Mouse (Mus musculus): ENCODE results near the gene Srsf11. TPM values are rescaled to one million over a fixed set of nuclear protein-coding genes. Genes with fewer than 3 reads are reported as not detected.

The Srsf11 gene
- polyA plus RNA-seq, 1 experiment from 2014 or later = 374 TPM

Other genes starting within 250 kb of the Srsf11 start
- 10.3 and 11.0 TPM in 2 replicates for gene Cth, start 111.6 kb downstream of the Srsf11 start, polyA plus RNA-seq (2014; fragmentation: Nextera tagmentation; extraction: Ambion mirVana)
- gene Ankrd13c, start 89.4 kb downstream of the Srsf11 start, polyA plus RNA-seq (2014; fragmentation: Nextera tagmentation; extraction: Ambion mirVana) = 22.1 and 23.7 TPM in 2 replicates
- 73.9 and 78.5 TPM in 2 replicates for gene Lrrc40, start within 50 bp of the Srsf11 start, polyA plus RNA-seq (2014; fragmentation: Nextera tagmentation; extraction: Ambion mirVana)